Mouse (Mus musculus): ENCODE data around the gene Proser3.

Proser3 gene

DNA sequence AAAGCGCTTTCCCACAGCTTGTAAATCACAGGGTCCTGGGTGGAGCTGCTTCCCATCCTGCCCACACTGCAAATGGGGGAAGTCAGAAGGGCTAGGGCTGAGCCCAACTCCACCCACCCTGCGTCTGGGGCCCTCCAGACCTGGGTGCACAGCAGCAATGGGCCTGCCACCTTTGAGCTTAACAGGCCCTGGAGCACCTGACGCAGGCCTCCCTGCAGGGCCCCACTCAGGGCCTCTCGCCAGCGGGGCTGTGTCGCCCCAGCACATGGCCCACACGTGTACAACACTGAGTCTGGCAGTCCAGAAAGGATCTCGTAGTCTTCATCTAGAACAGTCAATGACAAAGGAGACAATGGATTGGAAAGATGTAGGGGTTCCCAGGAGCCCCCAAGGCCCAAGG, 27.9 kb upstream of the Proser3 start:
- DNase-seq (ENCODE audit: low spot score) = no peak

DNA sequence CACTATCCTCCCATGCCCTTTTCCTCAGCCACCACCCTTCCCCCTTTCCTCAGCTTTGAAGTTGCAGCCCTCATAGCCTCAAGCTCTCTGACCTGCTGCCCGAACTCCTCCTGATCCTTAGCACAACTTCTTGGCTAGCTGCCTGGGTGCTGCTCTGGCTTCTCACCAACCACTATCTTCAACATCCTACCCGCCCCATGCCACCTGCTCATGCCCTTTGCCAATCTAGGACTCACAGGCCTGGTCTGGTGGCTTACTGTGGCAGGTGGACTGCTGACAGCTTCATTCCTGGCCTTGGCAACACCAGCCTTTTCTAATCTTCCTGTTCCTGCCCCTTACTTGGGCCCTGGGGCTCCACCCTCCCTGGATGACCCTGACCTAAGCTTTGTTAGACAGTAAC, 20.9 kb upstream of the Proser3 start:
- peak; percentile 31 for DNase-seq (ENCODE audit: low spot score)

DNA sequence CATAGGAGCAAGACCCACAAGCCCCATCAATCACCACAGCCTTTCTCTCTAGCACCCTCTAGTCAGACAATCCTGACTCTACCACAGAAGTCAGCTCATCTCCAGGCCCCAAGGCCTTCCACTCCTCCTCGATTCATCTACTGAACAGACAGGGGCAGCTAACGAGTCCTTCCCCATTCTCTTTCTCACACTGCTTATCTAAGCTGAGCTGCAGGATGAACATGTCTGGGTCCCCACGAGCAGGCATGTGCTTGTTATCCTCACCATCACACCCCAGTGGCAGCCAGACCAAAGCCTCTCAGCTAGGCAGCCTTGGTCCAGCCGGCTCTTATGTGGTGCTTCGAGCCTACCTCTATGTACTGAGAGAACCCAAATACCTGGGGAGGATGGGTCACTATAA, 20.3 kb upstream of the Proser3 start:
- DNase-seq (ENCODE audit: low spot score) = no peak

DNA sequence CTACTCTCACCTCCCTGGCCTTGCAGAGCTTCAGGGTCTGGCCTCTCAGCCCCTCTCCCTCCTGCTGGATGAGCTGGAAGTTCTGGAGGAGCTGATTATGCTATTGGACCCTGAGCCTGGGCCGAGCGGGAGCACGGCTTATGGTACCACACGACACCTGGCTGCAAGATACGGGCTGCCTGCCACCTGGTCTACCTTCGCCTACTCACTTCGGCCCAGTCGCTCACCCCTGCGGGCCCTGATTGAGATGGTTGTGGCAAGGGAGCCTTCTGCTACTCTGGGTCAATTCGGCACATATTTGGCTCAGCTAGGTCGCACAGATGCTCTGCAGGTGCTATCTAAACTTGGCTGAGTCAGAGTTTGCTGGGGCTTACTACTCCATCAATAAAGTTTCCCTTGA, 15.5 kb upstream of the Proser3 start:
- DNase-seq (ENCODE audit: low spot score) = no peak

DNA sequence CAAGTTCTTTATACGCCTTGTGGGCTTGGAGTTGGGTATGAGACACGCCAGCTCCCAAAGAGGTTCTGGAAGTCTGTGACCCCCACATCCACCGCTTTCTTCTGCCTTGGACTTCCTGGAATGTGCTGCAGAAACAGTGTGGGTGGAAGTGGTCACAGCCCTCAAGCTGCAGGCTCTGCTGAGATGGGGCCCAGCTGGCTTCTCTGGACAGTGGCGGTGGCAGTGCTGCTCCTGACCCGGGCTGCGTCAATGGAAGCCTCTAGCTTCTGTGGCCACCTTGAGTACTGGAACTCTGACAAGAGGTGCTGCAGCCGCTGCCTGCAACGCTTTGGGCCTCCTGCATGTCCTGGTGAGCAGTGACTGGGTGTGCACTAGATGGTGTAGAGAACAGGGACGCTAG, 13.9 kb upstream of the Proser3 start:
- no peak for DNase-seq (ENCODE audit: low spot score)

DNA sequence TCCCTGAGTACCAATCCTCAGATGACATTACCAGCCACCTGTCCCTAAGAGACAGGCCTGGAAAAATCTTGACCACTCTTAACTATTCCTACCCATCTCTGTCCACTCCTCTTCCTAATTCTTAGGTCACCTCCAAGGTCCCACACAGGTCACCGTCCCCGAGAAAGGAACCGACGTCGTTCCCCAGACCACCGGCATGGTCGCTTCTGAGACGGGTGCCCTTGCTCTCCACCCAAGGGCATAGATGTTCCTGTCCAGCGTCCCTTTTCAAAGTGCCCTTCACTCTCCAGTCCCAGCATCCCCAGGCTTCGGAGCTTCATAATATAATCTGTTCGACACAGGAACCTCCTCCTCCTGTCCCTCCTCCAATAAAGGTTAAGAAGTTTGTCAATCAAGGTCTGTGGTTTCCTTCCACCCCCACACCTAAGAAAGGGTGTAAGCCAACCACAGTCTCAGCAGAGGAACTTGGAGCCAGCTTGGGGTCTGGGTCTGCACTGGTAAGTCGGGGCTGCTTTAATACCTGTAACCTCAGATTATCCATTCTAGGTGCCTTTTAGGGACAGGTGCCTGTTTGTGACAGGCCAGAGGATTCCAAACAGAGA, 13.0 kb upstream of the Proser3 start, which contains the start of gene Igflr1:
TSS of gene Igflr1 (plus strand) at position 458 of the 602 bp plus-strand sequence.
- no peak for DNase-seq (ENCODE audit: low spot score)

DNA sequence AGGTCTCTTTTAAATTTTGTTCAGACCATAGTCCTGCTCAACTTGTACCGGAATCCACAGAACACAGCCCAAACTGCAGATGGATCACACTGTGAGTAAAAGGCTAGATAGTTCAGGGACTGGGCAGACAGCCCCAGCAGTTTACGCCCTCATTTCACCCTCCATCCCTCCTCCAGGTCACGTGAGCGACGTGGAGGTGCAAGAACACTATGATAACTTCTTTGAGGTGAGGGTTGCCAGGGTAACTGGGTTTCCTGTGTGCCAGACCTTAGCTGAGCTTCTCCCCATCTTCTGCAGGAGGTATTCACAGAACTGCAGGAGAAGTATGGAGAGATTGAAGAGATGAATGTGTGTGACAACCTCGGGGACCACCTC, 11.8 kb upstream of the Proser3 start:
- DNase-seq (ENCODE audit: low spot score) = no peak

DNA sequence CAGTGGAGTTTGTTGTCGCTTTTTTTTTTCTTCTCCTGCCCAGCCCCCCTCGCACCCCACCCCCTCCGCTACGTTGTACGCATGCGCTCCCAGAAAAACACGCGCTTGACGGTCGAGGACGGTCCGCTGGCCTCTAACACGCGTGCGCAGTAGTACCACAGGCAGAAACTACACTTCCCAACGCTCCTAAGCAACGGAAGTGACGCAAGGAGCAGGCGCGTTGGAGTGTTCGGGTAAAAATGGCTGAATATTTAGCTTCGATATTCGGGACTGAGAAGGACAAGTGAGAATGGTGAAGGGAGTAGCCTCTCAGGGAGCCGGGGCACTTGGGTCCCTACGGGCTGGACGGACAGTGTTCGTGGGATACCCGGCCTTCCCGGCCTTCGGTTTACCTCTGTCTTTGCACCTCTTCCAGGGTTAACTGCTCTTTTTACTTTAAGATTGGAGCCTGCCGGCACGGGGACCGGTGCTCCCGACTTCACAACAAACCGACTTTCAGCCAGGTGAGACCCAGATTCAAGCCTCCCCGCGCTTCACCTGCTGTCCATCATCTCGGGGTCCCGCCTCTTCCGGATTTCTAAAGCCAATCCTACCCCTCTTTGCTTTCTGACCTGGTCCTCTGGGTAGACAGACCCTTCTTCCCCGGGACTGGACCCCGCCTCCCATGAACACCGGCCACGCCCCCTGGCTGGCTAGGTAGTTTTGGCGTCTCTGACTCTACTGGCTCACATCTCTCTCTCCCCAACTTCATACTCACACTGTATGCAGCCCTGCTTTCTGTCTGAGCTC, 11.2 kb upstream of the Proser3 start, which contains the start of the genes U2af1l4, Gm49396 and Psenen:
TSS of gene U2af1l4 (plus strand) at position 185 of the 789 bp plus-strand sequence.
TSS of gene Gm49396 (plus strand) at position 228 of the 789 bp plus-strand sequence.
TSS of gene Psenen (minus strand) at position 511 of the 789 bp plus-strand sequence.
- DNase-seq (ENCODE audit: low spot score) = peak; percentile 87

DNA sequence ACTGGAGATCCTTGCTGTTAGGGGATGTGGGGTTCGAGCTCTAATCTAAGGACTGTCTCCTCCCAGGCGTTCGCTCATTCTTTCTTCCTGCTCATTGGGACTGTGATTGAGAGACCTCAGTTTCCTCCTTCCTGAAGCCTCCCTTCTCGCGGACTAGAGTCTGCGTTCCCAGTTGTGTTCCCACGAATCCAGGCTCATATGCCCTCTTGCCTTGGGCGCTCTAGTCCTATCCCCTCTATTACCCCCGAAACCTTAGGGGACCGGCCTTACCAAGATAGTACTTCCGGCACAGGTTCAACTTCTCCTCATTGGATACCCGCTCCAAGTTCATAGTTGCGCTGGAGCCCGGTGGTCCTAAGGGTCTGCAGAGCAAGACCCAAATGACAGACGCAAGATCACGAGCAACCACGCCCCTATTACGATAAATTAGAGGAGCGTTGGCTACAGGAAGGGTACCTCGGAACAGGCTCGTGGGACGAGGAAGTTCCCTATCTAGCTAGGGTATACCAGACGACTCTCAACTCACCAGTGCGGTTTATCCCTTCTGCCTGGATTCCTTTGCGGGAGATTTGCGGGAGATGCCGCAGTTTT, 10.5 kb upstream of the Proser3 start:
- no peak for DNase-seq (ENCODE audit: low spot score)

DNA sequence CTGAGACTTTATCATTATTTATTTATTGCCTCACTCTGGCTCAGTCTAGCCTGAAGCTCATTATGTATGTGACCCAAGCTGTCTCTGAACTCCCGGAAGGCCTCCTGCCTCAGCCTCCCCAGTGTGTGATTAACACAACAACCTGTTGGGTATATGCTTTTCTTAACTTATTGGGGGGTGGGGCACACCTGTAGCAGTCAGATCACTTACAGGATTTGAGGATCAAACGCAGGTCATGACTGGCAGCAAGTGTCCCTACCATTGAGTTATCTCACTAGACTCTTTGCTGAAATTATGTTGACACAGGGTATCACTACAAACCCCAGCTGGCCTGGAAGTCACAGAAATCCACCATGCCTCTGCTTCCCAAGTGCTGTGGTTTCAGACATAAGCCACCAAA, 8.2 kb upstream of the Proser3 start:
- DNase-seq (ENCODE audit: low spot score) = no peak

DNA sequence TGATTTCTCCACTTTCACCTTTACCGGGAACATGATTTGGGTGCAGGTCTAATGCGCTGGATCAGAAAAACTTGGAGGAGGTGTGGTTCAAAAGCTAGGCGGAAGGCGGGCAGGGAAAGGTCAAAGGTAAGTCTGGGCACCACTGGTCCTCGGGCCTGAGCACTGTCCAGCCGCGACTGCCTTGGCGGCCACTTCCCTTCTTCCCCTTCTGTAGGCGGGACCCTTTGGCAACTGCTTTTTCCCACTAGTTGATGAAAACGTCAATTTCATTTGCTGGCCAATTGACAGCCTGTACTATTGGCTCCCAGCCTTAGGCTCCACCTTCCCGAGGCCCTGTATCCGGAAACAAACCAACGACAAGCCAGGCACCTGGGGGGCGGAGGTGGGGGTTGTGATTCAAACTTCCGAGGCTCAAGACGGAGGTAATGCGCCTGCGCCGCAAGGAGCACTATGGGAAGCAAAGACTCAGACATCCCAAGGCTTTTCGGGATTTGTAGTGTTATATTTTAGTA, 7.4 kb upstream of the Proser3 start, which contains the start of gene Lin37:
TSS of gene Lin37 (minus strand) at position 396 of the 512 bp plus-strand sequence.
- peak; percentile 88 for DNase-seq (ENCODE audit: low spot score)

DNA sequence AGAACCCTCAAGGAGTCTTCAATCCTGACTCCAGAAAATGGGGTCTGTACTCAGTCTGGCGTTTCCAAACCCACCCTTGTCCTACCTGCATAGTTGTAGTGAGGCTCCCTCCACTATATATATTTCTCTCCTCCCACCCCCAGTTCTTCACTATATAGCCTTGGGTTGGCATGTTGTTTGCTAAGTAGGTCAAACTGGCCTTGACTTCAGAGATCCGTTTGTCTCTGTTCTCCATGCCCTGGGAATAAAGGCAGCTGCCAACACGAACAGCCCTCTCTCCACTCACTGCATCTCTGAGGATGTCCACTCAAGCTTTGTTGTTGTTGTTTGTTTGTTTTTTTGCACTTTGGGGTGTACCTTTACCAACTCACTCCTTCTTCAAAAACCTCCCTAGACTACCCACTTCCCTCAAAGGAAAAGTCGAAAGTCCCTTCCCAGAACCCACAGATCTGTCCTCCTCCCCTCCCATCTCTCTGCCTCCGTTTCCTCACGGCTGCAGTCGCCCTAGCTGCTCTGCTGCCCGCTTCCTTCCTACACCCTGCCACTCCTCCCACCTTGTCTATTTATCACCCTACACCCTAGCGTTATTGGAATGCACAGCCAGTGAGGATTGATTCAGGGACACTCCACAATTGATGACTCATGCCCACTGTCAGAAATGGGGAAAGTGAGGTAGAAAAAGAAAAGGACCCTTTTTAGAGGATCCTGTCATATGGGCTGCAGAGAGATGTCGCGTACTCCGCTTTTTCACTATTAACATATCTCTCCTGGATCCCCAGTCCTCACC, 6.8 kb upstream of the Proser3 start:
- DNase-seq (ENCODE audit: low spot score) = no peak

DNA sequence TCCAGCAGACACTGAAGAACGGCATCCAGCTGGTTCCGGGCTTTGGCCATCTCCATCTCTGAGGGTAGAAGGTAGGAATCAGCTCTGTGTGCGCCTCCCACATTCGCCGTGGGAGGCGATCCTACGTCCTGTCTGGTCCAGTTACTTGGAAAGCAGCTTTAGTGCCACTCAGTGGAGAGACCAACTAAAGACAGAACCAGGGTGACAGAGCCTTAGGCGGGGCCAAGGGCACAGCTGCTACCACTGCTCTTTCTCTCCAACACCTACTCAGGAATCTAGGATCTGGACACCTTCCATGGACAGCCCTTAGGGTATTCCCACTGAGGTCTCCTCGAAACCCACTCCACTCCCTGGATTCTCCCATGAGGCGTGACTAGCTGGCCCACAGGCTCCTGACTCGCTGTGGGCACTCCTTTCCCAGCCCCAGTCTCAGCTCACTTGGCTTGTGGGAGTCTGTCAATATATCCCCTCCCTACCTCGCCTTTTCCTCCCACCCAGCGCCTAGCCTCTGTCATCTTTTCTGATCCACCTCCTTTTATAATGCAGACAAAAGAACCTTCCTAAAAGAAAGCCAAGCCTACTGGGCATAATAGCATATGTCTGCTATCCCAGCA, 5.9 kb upstream of the Proser3 start:
- no peak for DNase-seq (ENCODE audit: low spot score)

DNA sequence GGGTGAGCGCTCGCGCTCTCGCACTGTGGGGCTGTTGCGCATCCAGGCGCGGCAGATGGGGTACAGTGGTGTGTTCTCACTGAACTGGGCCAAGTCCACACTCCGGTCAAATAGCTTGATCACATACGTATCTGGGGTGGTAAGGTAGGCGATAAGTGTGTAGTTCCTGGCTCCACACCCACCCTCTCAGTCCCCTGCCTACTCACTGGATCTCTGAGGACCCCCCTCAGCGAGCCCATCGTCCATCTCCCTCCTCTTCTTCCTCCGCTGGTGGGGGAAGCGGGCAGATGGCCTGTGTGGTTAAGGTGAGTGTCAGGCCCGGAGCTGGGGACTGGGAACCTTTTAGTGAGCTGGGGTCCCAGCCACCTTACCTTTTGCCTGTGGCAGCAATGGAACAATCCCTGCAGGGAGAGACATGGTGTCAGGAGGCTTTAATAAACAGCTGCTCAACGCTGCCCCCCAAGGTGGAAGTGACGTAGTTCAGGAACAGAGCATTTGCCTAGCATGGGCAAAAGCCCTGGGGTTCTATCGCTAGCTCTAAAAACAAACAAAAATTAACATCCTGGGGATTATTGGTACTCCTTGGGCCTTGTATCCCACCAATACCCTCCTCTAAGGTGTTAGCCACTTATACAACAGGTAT, 4.9 kb upstream of the Proser3 start:
- DNase-seq (ENCODE audit: low spot score) = no peak

DNA sequence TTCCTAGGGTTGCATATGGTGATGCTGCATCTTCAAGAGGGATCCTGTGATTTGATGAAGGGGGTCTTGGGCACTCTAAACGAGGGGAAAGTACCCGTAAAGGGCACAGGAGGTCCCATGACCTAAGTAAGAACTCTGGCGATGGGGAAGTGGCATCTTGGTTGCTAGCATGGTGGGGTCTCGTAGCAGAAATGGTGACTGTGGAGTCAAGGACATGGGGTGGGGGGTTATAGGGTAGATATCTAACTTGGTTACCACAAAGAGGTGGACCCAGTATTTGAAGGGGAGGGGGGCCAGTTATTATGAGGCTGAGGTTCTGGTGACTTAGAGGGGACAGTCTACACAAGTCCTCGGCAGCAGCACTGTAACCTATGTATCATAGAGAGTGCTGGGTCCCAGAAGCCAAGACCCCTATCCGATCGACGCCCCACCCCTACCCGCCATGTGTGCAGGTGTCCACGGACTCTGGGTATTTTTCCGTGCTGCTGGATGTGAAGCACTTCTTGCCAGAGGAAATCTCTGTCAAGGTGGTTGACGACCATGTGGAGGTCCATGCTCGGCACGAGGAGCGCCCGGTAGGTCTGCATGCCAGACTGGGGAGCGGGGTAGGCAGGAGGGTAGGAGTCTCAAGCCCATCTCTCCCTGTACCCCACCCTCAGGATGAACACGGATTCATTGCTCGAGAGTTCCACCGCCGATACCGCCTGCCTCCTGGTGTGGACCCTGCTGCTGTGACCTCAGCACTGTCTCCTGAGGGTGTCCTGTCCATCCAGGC, 1.9 kb upstream of the Proser3 start:
- no peak for DNase-seq (ENCODE audit: low spot score)

DNA sequence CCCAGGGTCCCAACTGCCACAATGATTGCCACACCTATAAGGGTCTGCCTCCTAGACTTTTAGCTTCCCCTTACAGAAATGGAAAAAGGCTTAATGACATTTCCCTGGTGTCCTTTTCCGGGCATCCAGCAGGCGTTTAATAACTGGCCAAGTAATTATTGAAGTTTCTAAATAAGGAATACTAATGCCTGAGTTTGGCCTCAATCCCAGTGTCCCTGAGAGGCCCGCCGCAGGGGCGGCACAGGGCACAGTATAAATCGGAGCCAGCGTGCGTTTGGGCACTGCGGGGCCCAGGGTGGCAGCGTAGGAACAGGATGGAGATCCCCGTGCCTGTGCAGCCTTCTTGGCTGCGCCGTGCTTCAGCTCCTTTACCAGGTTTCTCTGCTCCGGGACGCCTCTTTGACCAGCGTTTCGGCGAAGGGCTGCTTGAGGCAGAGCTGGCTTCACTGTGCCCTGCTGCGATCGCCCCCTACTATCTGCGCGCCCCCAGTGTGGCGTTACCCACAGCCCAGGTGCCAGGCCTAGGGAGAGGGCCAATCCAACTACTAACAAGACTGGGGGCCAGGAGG, 1.0 kb upstream of the Proser3 start:
- no peak for DNase-seq (ENCODE audit: low spot score)

DNA sequence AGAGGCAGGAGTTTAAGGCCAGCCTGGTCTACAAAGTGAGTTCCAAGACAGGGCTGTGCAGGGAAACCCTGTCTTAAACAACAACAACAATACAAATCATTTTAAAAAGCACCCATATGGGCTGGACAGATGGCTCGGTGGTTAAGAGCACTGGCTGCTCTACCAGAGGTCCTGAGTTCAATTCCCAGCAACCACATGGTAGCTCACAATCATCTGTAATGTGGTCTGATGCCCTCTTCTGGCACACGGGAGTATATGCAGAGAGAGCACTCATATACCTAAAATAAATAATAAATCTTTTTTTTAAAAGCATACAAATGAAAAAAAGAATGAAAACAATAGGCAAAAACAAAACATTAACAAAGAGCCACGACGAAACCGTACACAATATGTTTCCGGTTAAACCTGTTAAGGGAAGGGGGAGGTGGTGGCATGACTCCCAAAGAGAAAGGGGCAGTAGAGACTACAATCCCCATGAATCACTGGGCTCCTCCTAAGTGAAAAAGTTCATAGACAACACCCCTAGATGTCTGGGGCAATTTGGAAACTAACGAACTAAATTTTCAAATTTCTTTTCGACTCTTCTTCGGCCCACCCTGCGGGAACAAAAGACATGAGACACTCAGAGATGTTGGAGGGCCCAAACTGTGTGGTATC, 526 bp downstream of the Proser3 start:
- no peak for DNase-seq (ENCODE audit: low spot score)

DNA sequence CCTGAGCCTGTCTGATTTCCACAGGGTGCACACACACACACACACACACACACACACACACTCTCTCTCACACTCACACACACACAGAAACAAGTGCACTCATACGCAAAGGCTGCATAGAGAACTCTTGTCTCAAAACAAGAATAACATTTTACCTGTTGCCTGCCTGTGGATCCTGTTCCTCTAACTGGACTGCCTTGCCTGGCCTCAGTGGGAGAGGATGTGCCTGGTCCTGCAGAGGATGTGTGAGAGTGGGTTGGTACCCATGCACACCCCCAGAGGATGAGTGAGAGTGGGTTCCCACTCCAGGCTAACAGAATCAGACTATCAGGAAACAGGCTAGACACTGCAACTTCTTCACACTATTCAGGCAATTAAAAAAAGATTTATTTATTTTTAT, 1.5 kb downstream of the Proser3 start:
- DNase-seq (ENCODE audit: low spot score) = no peak

DNA sequence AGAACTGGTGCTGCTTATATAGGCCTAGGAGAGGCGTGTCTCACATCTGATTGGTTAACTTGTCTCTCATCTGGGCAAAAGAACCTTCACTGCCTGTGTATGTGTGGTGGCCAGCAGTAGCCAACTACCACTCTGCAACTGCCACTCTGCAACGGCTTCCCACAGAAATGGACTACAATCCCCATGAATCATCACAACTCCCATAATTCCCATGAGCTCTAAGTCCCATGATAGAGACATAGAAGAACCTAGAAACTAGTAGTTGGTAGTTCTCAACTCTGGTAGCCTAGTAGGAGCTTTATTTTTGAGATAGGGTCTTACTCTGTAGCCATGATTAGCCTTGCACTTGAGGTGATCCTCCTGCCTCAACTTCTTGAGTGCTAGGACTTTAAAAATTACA, 2.2 kb downstream of the Proser3 start:
- DNase-seq (ENCODE audit: low spot score) = no peak

All from ovary, postnatal 14 days (tissue).